Mouse (Mus musculus): ENCODE results near the gene Cadps. TPM values are rescaled to one million over a fixed set of nuclear protein-coding genes. Genes with fewer than 3 reads are reported as not detected.
"Not testable (repeated sequence)": the region's sequence is repeated elsewhere in the genome, so short reads cannot be mapped to it uniquely, and the experiment has no call there.

Cadps gene
- polyA plus RNA-seq, 1 experiment = not detected

DNA sequence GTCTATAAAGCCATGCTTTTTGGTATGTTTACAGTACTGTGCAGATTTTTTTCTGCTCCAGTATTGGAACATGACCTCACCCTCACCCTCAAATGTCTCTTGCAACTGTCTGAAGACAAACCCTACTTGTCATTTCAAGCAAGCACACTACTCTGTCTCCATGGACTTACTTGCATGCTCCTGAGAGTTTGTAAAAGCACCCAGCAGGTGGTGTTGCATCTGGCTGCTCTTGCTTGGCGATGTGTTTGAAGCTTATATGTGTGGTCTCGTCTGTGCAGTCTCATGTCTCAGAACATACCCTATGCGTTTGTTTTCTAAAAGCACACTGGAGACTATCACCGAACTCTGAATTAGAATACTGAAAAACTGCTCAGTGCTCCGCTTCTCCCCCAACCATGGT lies 241.2 kb downstream of the Cadps start:
- no peak overlapping the region for H3K4me3 ChIP-seq (ENCODE audit: insufficient read depth, low read depth, low read length)
- no peaks in the 10 kb centered on the region for H3K4me1 ChIP-seq (ENCODE audit: control insufficient read depth, insufficient read depth, insufficient read length, low read length)
- H3K27ac ChIP-seq (replicated peaks; ENCODE audit: low read depth, low read length) = no peak overlapping the region

GRCm38 (mm10) chr14:12580786-12581185 lies 242.1 kb downstream of the Cadps start:
- no peaks in the 10 kb centered on the region for H3K4me1 ChIP-seq (ENCODE audit: control insufficient read depth, insufficient read depth, insufficient read length, low read length)
- H3K27ac ChIP-seq (replicated peaks; ENCODE audit: low read depth, low read length) = no peak overlapping the region
- H3K4me3 ChIP-seq (ENCODE audit: insufficient read depth, low read depth, low read length) = no peak overlapping the region

DNA sequence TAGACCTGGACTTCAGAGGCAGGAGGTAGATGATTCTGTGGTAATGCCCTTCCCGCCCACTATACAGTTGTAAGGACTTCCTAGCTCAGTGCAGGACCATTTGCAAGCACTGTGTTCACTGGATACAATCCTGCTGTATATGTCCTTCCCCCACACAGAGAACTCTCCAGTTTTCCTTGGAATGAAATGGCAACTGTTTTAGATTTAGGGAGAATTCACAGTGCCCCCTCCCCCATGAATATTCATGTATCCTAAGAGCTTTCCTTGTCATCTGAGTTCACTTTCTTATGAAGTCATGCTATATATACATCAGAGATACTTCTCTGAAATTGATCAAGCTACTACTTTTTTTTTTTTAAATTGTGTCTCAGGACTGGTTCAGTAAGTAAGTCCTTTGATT lies 244.7 kb downstream of the Cadps start:
- Histone ChIP-seq H3K4me1 (ENCODE audit: control insufficient read depth, insufficient read depth, insufficient read length, low read length) (no peaks in the 10 kb centered on the region), H3K27ac (replicated peaks; ENCODE audit: low read depth, low read length) (no peak overlapping the region), H3K4me3 (ENCODE audit: insufficient read depth, low read depth, low read length) (no peak overlapping the region)

GRCm38 (mm10) chr14:12577475-12578140 lies 245.3 kb downstream of the Cadps start:
- no peak overlapping the region for H3K4me3 ChIP-seq (ENCODE audit: insufficient read depth, low read depth, low read length)
- no peaks in the 10 kb centered on the region for H3K4me1 ChIP-seq (ENCODE audit: control insufficient read depth, insufficient read depth, insufficient read length, low read length)
- H3K27ac ChIP-seq (replicated peaks; ENCODE audit: low read depth, low read length) = no peak overlapping the region

DNA sequence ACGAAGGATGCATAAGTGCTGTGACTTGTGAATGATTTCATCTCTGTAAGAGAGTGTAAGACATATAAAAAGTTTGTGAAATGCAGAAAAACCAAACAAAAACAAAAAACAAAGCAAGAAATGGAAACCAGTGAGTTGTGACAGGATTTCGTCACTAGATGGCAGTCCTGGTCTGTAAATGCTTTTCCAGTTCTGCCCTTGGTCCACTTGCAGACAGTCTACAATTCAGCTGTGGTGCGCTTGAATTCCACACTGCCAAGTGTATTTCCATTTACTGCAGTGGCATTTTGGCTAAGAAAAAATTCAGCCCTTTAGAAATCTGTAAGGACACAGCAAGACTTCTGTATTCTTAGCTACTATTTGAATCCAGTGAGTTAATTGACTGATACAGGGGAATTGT lies 247.8 kb downstream of the Cadps start:
- Histone ChIP-seq H3K4me3 (ENCODE audit: insufficient read depth, low read depth, low read length) (no peak overlapping the region), H3K4me1 (ENCODE audit: control insufficient read depth, insufficient read depth, insufficient read length, low read length) (no peaks in the 10 kb centered on the region), H3K27ac (replicated peaks; ENCODE audit: low read depth, low read length) (no peak overlapping the region)

DNA sequence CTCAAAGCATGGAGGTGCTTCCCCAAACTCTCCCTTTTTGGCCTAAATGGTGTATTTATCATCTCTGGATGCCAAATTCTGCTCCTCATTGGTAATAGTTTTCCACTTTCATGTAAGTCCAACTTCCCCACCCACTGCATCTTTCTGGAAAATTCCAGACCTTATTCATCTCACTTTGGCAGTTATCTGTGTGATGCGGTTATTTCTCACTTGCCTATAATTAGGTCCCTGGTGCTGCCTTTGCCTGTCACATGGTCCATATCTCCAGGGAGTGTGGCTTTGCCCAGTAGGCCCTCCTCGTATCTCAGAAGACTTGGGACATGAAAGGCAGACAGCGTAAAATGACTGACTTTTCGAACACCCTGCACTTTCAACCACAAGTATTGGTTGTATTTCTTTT lies 248.5 kb downstream of the Cadps start:
- no peaks in the 10 kb centered on the region for H3K4me1 ChIP-seq (ENCODE audit: control insufficient read depth, insufficient read depth, insufficient read length, low read length)
- H3K27ac ChIP-seq (replicated peaks; ENCODE audit: low read depth, low read length) = no peak overlapping the region
- H3K4me3 ChIP-seq (ENCODE audit: insufficient read depth, low read depth, low read length) = no peak overlapping the region

DNA sequence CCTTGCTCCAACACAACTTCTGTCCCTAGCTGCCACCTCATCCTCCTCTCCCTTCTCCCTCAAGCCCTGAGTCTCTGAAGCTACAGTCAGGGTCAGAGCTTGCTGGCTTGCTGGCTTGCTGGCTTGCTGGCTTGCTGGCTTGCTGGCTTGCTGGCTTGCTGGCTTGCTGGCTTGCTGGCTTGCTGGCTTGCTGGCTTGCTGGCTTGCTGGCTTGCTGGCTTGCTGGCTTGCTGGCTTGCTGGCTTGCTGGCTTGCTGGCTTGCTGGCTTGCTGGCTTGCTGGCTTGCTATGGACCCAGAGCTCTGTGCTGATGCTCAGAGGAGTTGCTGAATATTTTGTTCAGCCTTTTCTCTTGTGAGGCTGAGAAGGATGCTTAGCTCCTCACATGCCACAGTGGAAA lies 261.1 kb downstream of the Cadps start:
- H3K4me1 ChIP-seq (ENCODE audit: control insufficient read depth, insufficient read depth, insufficient read length, low read length); H3K4me3 ChIP-seq (ENCODE audit: insufficient read depth, low read depth, low read length); H3K27ac ChIP-seq (replicated peaks; ENCODE audit: low read depth, low read length): not testable (repeated sequence)

- Histone ChIP-seq H3K4me3 (ENCODE audit: insufficient read depth, low read depth, low read length) (no peak overlapping the region), H3K27ac (replicated peaks; ENCODE audit: low read depth, low read length) (no peak overlapping the region)
Measured at GRCm38 (mm10) chr14:12560233-12560577, 262.7 kb downstream of the Cadps start.

GRCm38 (mm10) chr14:12559574-12560232 lies 263.2 kb downstream of the Cadps start:
- H3K4me1 ChIP-seq (ENCODE audit: control insufficient read depth, insufficient read depth, insufficient read length, low read length) = no peaks in the 10 kb centered on the region
- H3K4me3 ChIP-seq (ENCODE audit: insufficient read depth, low read depth, low read length) = no peak overlapping the region
- H3K27ac ChIP-seq (replicated peaks; ENCODE audit: low read depth, low read length) = no peak overlapping the region

More at GRCm38 (mm10) chr14:12560233-12560577, 262.7 kb downstream of the Cadps start:
- H3K4me1 ChIP-seq (ENCODE audit: control insufficient read depth, insufficient read depth, insufficient read length, low read length) = no peaks in the 10 kb centered on the region

GRCm38 (mm10) chr14:12558920-12559573 lies 263.8 kb downstream of the Cadps start:
- no peaks in the 10 kb centered on the region for H3K4me1 ChIP-seq (ENCODE audit: control insufficient read depth, insufficient read depth, insufficient read length, low read length)
- no peak overlapping the region for H3K4me3 ChIP-seq (ENCODE audit: insufficient read depth, low read depth, low read length)
- H3K27ac ChIP-seq (replicated peaks; ENCODE audit: low read depth, low read length) = no peak overlapping the region

- Histone ChIP-seq H3K4me3 (ENCODE audit: insufficient read depth, low read depth, low read length) (no peak overlapping the region), H3K4me1 (ENCODE audit: control insufficient read depth, insufficient read depth, insufficient read length, low read length) (no peaks in the 10 kb centered on the region), H3K27ac (replicated peaks; ENCODE audit: low read depth, low read length) (no peak overlapping the region)
Measured at GRCm38 (mm10) chr14:12554486-12554885, 268.4 kb downstream of the Cadps start.

GRCm38 (mm10) chr14:12551353-12551752 lies 271.5 kb downstream of the Cadps start:
- no peak overlapping the region for H3K4me3 ChIP-seq (ENCODE audit: insufficient read depth, low read depth, low read length)
- no peak overlapping the region for H3K27ac ChIP-seq (replicated peaks; ENCODE audit: low read depth, low read length)
- H3K4me1 ChIP-seq (ENCODE audit: control insufficient read depth, insufficient read depth, insufficient read length, low read length) = no peaks in the 10 kb centered on the region

DNA sequence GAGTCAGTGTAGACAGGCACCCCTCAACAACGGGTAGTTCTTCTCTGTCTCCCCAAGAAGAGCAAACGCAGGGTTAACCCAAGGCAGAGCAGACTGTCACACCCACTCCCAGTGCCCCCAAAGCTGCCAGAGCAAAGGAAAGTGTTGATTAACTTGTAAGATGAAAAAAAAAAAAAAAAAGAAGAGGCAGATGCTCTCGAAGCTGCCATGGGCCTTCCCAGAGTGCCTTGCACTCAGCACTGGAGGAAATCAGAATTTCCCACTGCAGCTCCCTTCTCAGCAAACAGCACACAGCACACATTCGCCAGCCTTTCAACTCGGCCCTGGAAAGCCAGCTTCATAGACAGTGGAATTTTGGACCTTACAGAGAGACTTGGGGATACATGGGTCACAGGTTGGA lies 271.9 kb downstream of the Cadps start:
- H3K4me3 ChIP-seq (ENCODE audit: insufficient read depth, low read depth, low read length) = no peak overlapping the region
- H3K4me1 ChIP-seq (ENCODE audit: control insufficient read depth, insufficient read depth, insufficient read length, low read length) = no peaks in the 10 kb centered on the region
- H3K27ac ChIP-seq (replicated peaks; ENCODE audit: low read depth, low read length) = no peak overlapping the region

GRCm38 (mm10) chr14:12549290-12549689 lies 273.6 kb downstream of the Cadps start:
- Histone ChIP-seq H3K4me3 (ENCODE audit: insufficient read depth, low read depth, low read length) (no peak overlapping the region), H3K4me1 (ENCODE audit: control insufficient read depth, insufficient read depth, insufficient read length, low read length) (no peaks in the 10 kb centered on the region), H3K27ac (replicated peaks; ENCODE audit: low read depth, low read length) (no peak overlapping the region)

DNA sequence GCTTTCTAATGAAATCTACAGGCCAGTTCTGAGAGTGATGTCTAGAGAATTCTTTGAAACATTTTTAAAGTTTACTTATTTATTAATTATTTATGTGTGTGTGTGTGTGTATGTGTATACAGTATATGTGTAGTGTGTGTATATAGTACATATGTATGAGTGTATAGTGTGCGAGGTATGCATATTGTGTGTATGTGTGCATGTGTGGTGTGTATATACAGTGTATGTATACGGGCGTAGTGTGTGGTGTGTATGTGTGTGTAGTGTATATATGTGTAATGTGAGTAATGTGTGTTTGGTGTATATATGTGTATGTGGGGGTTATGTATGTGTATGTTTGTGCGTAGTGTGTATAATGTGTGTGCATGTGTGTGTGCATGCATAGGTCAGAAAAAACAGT lies 275.4 kb downstream of the Cadps start:
- H3K4me1 ChIP-seq (ENCODE audit: control insufficient read depth, insufficient read depth, insufficient read length, low read length) = no peaks in the 10 kb centered on the region
- no peak overlapping the region for H3K27ac ChIP-seq (replicated peaks; ENCODE audit: low read depth, low read length)
- H3K4me3 ChIP-seq (ENCODE audit: insufficient read depth, low read depth, low read length) = no peak overlapping the region

GRCm38 (mm10) chr14:12541733-12542132 lies 281.1 kb downstream of the Cadps start:
- no peak overlapping the region for H3K27ac ChIP-seq (replicated peaks; ENCODE audit: low read depth, low read length)

More at GRCm38 (mm10) chr14:12541733-12542132, 281.1 kb downstream of the Cadps start:
- no peaks in the 10 kb centered on the region for H3K4me1 ChIP-seq (ENCODE audit: control insufficient read depth, insufficient read depth, insufficient read length, low read length)
- no peak overlapping the region for H3K4me3 ChIP-seq (ENCODE audit: insufficient read depth, low read depth, low read length)
